Mouse (Mus musculus) liver, postnatal 0 days (tissue): ENCODE measurements around the gene Slc2a3.
"Not testable (repeated sequence)": the region's sequence is repeated elsewhere in the genome, so short reads cannot be mapped to it uniquely, and the experiment has no call there.

Experiments
- CTCF ChIP-seq: sonication (generic); IDR thresholded peaks from 2 replicates; pipeline ENCODE4 v1.5.1; 2016; ENCODE audit warnings: antibody characterized with exemption, low read depth
- EP300 ChIP-seq: IDR thresholded peaks from 2 replicates; pipeline ENCODE4 v1.6.1; 2016; ENCODE audit warnings: antibody characterized with exemption, low read depth, mild to moderate bottlenecking

DNA sequence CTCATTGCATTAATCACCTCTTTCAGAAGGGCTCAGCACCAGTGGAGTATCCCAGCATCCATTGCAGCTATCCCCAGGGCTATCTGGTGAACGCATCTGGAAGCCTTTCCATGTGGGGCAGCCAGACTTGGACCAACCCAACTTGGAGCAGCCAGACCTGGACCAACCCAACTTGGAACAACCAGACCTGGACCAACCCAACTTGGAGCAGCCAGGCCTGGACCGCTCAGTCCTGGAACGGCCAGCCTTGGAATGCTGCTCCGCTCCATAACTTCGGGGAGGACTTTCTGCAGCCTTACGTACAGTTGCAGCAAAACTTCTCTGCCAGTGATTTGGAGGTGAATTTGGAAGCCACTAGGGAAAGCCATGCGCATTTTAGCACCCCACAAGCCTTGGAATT is 88.3 kb downstream of the Slc2a3 start:
- TF ChIP-seq CTCF, EP300: not testable (repeated sequence)
